Mouse (Mus musculus) CH12.LX (cell line): ENCODE measurements around the gene Pola2. TPM values are rescaled to one million over a fixed set of nuclear protein-coding genes. Genes with fewer than 3 reads are reported as not detected.

ENCODE experiments used
- DNase-seq: peaks from one replicate; pipeline ENCODE4 v3.0.0-alpha.2; 2013; ENCODE audit errors: extremely low read depth
- H3K27ac ChIP-seq: 2 replicates; pipeline ENCODE4 v1.5.1; 2012; ENCODE audit warnings: low read depth, mild to moderate bottlenecking, control low read depth, moderate library complexity; ENCODE audit not compliant: insufficient read depth
- H3K27me3 ChIP-seq: replicated peaks from 2 replicates; pipeline ENCODE3; 2012; ENCODE audit warnings: inconsistent platforms
- H3K36me3 ChIP-seq, 2 experiments: replicated peaks in 1 of 2; 2 replicates each; pipeline versions ENCODE3 to v1.6.1; 2012; ENCODE audit warnings: inconsistent platforms in 1 of 2, low read length in 1 of 2, mild to moderate bottlenecking in 1 of 2, mixed read lengths in 1 of 2, moderate library complexity in 1 of 2; ENCODE audit not compliant: control insufficient read depth in 1 of 2, insufficient read depth in 1 of 2
- H3K4me1 ChIP-seq, 2 experiments: 2 replicates each; pipeline ENCODE4 v1.6.1; 2012; ENCODE audit warnings: inconsistent platforms in 1 of 2, moderate library complexity in 1 of 2; ENCODE audit not compliant: insufficient read depth in 2 of 2, control insufficient read depth in 1 of 2
- H3K4me2 ChIP-seq: 2 replicates; pipeline ENCODE4 v1.6.1; 2012; ENCODE audit warnings: low read depth, mild to moderate bottlenecking, control low read depth; ENCODE audit not compliant: poor library complexity, insufficient read depth, severe bottlenecking
- H3K4me3 ChIP-seq, 3 experiments: fragments of 150-350 bp in 1 of 3; sonication (generic) in 1 of 3; replicated peaks in 1 of 3; 2 replicates each; pipeline versions ENCODE3 to v1.5.1; 2011 to 2012; ENCODE audit warnings: low read depth in 2 of 3, low read length in 2 of 3, mild to moderate bottlenecking in 2 of 3, moderate library complexity in 2 of 3, control low read depth in 1 of 3, improper control_type of control experiment in 1 of 3, inconsistent platforms in 1 of 3, mixed read lengths in 1 of 3; ENCODE audit not compliant: poor library complexity in 1 of 3
- H3K79me2 ChIP-seq: replicated peaks from 2 replicates; pipeline ENCODE4 v1.6.1; 2012; ENCODE audit warnings: mild to moderate bottlenecking, moderate library complexity; ENCODE audit not compliant: control insufficient read depth, poor library complexity, insufficient read depth, severe bottlenecking; ENCODE audit errors: extremely low read depth
- H3K9ac ChIP-seq: 2 replicates; pipeline ENCODE4 v1.6.1; 2012; ENCODE audit warnings: low read depth, mild to moderate bottlenecking, control low read depth, moderate library complexity; ENCODE audit not compliant: insufficient read depth
- H3K9me3 ChIP-seq: replicated peaks from 2 replicates; pipeline ENCODE3; 2012; ENCODE audit warnings: low read length, inconsistent platforms, mixed read lengths
- E2F4 ChIP-seq: IDR thresholded peaks from 2 replicates; pipeline ENCODE4 v1.6.1; 2011; ENCODE audit warnings: low read depth, low read length, improper control_type of control experiment; ENCODE audit not compliant: insufficient replicate concordance
- HCFC1 ChIP-seq: IDR thresholded peaks from 2 replicates; pipeline ENCODE4 v1.6.1; 2012; ENCODE audit warnings: low read depth, mild to moderate bottlenecking, inconsistent platforms, low read length, improper control_type of control experiment
- IRF4 ChIP-seq: IDR thresholded peaks from 2 replicates; pipeline ENCODE4 v1.6.1; 2014; ENCODE audit warnings: low read depth, mild to moderate bottlenecking, inconsistent platforms, low read length, improper control_type of control experiment
- JUN ChIP-seq: IDR thresholded peaks from 2 replicates; pipeline ENCODE4 v1.6.1; 2011; ENCODE audit warnings: low read depth, mild to moderate bottlenecking, low read length, improper control_type of control experiment, moderate library complexity; ENCODE audit not compliant: insufficient read depth
- KAT2A ChIP-seq: IDR thresholded peaks from 2 replicates; pipeline ENCODE4 v1.6.1; 2012; ENCODE audit warnings: low read length, improper control_type of control experiment, inconsistent platforms; ENCODE audit not compliant: insufficient replicate concordance
- MAFK ChIP-seq: IDR thresholded peaks from 2 replicates; pipeline ENCODE4 v1.6.1; 2011; ENCODE audit warnings: low read length, improper control_type of control experiment; ENCODE audit not compliant: insufficient replicate concordance
- NELFE ChIP-seq: IDR thresholded peaks from 2 replicates; pipeline ENCODE4 v1.6.1; 2011; ENCODE audit warnings: low read depth, low read length, improper control_type of control experiment
- NRF1 ChIP-seq: IDR thresholded peaks from 2 replicates; pipeline ENCODE4 v1.6.1; 2014; ENCODE audit warnings: low read depth, mild to moderate bottlenecking, inconsistent platforms, low read length, improper control_type of control experiment, moderate library complexity
- RAD21 ChIP-seq: IDR thresholded peaks from 2 replicates; pipeline ENCODE4 v1.6.1; 2011; ENCODE audit warnings: low read depth, mild to moderate bottlenecking, low read length, improper control_type of control experiment, moderate library complexity
- SIN3A ChIP-seq: IDR thresholded peaks from 2 replicates; pipeline ENCODE4 v1.6.1; 2012; ENCODE audit warnings: low read length, improper control_type of control experiment, inconsistent platforms
- TCF12 ChIP-seq: IDR thresholded peaks from 2 replicates; pipeline ENCODE4 v1.6.1; 2014; ENCODE audit warnings: low read depth, mild to moderate bottlenecking, inconsistent platforms, low read length, improper control_type of control experiment
- UBTF ChIP-seq: IDR thresholded peaks from 2 replicates; pipeline ENCODE4 v1.6.1; 2012; ENCODE audit warnings: low read depth, mild to moderate bottlenecking, inconsistent platforms, low read length, improper control_type of control experiment, moderate library complexity
- USF1 ChIP-seq: IDR thresholded peaks from 2 replicates; pipeline ENCODE4 v1.6.1; 2014; ENCODE audit warnings: low read depth, mild to moderate bottlenecking, inconsistent platforms, low read length, improper control_type of control experiment
- ZKSCAN1 ChIP-seq: IDR thresholded peaks from 2 replicates; pipeline ENCODE4 v1.6.1; 2012; ENCODE audit warnings: low read depth, inconsistent platforms, low read length, improper control_type of control experiment, borderline replicate concordance
- ZMIZ1 ChIP-seq: IDR thresholded peaks from 2 replicates; pipeline ENCODE4 v1.6.1; 2012; ENCODE audit warnings: low read depth, mild to moderate bottlenecking, inconsistent platforms, low read length, improper control_type of control experiment
- dilution Hi-C: fragments of 300-500 bp; cut with MboI; formaldehyde crosslinking; loops from 2 replicates; pipeline ENCODE4 v1.14.3; 2020; ENCODE audit warnings: low sequenced_read_pairs; ENCODE audit not compliant: extremely low pct_unique_long_range_greater_than_20kb, extremely low pct_ligation_motif_present
- in situ Hi-C: fragments of 300-500 bp; cut with MboI; formaldehyde crosslinking; loops from 3 replicates; pipeline ENCODE4 v1.14.3; 2019; ENCODE audit warnings: low sequenced_read_pairs, low pct_ligation_motif_present, low pct_unique_long_range_greater_than_20kb, mixed read lengths
- polyA plus RNA-seq: library from polyadenylated mRNA; unstranded; fragments of >175 nt; gene quantifications from 2 replicates; pipeline ENCODE4 v1.2.1, GENCODE M21; 2012; ENCODE audit warnings: low read depth; ENCODE audit not compliant: insufficient read length
- total RNA-seq, 2 experiments: library from RNA; depleted of rRNA; stranded (reverse); fragments of 300-350 nt in 1 of 2; fragments of >200 nt in 1 of 2; gene quantifications; 2 replicates each; pipeline ENCODE4 v1.2.3; 2012 to 2014

Gene Pola2
- total and polyA plus RNA-seq, 3 experiments = 60.3 to 91.4 (median 71.7) TPM

GRCm38 (mm10) chr19:5988027-5988814 is 24.2 kb upstream of the Pola2 start:
- H3K4me3 ChIP-seq = no peak overlapping the region
- H3K4me1 ChIP-seq = peaks cover 0 to 31% of the 10 kb centered on the region in 2 experiments; a peak in 2 of 4 replicates
- TF ChIP-seq JUN = no peak
- TF ChIP-seq E2F4 = no peak
- TF ChIP-seq, all 38 proteins: peak for 0
- dilution Hi-C loops (no loop called here), in situ Hi-C loops (no loop called here)
- peak; percentile 31 for DNase-seq
- Histone ChIP-seq H3K4me2 (no peak overlapping the region), H3K79me2 (no peaks in the 10 kb centered on the region), H3K27me3 (no peaks in the 10 kb centered on the region), H3K9me3 (no peaks in the 10 kb centered on the region), H3K36me3 (peaks cover 34 to 50% of the 10 kb centered on the region in 2 experiments), H3K27ac (no peak overlapping the region), H3K9ac (no peak overlapping the region)

- H3K9ac ChIP-seq = no peak within 1 kb of the TSS
- no peak within 1 kb of the TSS for H3K4me2 ChIP-seq
- no peaks in the 10 kb centered on the region for H3K27me3 ChIP-seq
- dilution Hi-C loops (no loop called here), in situ Hi-C loops (no loop called here)
- H3K36me3 ChIP-seq = peaks cover 15 to 29% of the 10 kb centered on the region in 2 experiments
- no peak within 1 kb of the TSS for H3K4me3 ChIP-seq
- TF ChIP-seq ZKSCAN1 (no peak), KAT2A (no peak), UBTF (no peak), E2F4 (no peak), SIN3A (no peak), USF1 (no peak), TCF12 (no peak), MAFK (no peak), NELFE (no peak), HCFC1 (no peak), ZMIZ1 (no peak), RAD21 (no peak), NRF1 (no peak), IRF4 (no peak), JUN (no peak)
- H3K4me1 ChIP-seq = peaks cover 0 to 24% of the 10 kb centered on the region in 2 experiments; a peak in 2 of 4 replicates
- no peak for DNase-seq
- H3K79me2 ChIP-seq = no peaks in the 10 kb centered on the region
- no peak within 1 kb of the TSS for H3K27ac ChIP-seq
- no peaks in the 10 kb centered on the region for H3K9me3 ChIP-seq
These were observed 22.0 kb upstream of the Pola2 start, which contains the start of gene Slc22a20 for GRCm38 (mm10) chr19:5986043-5986442. Gene Slc22a20, minus strand, starts transcription at chr19:5986143.
